Mouse (Mus musculus) MEL (cell line): ENCODE measurements at regions not wholly inside any gene's neighbourhood (a gene's known extent, or its start where the extent isn't known, plus 50 kb on each side); places are given as distances from the start of the nearest gene placed in this dataset.

Source experiments
- DNase-seq: peaks from one replicate; pipeline ENCODE4 v3.0.0; 2011; ENCODE audit warnings: low read depth, low spot score
- H3K27ac ChIP-seq: 2 replicates; pipeline ENCODE4 v1.5.1; 2012; ENCODE audit warnings: low read depth, mild to moderate bottlenecking, control low read depth, low read length, moderate library complexity; ENCODE audit not compliant: control insufficient read depth
- H3K27me3 ChIP-seq, 2 experiments: fragments of 150-350 bp in 1 of 2; sonication (generic) in 1 of 2; 2 replicates each; pipeline ENCODE4 v1.6.1; 2012; ENCODE audit warnings: low read length in 2 of 2, mild to moderate bottlenecking in 2 of 2, improper control_type of control experiment in 1 of 2, moderate library complexity in 1 of 2; ENCODE audit not compliant: insufficient read depth in 2 of 2, control insufficient read depth in 1 of 2
- H3K36me3 ChIP-seq, 2 experiments: 2 replicates each; pipeline ENCODE4 v1.6.1; 2012 to 2014; ENCODE audit warnings: low read length in 2 of 2, improper control_type of control experiment in 1 of 2, inconsistent platforms in 1 of 2, mild to moderate bottlenecking in 1 of 2; ENCODE audit not compliant: insufficient read depth in 2 of 2, control insufficient read depth in 1 of 2
- H3K4me1 ChIP-seq, 2 experiments: fragments of 150-350 bp in 1 of 2; sonication (generic) in 1 of 2; 2 replicates each; pipeline ENCODE4 v1.6.1; 2012; ENCODE audit warnings: low read length in 2 of 2, improper control_type of control experiment in 1 of 2, mild to moderate bottlenecking in 1 of 2; ENCODE audit not compliant: insufficient read depth in 2 of 2, control insufficient read depth in 1 of 2
- H3K4me3 ChIP-seq, 2 experiments: fragments of 150-350 bp in 1 of 2; sonication (generic) in 1 of 2; 2 replicates each; pipeline ENCODE4 v1.5.1; 2012; ENCODE audit warnings: low read depth in 2 of 2, low read length in 2 of 2, mild to moderate bottlenecking in 2 of 2, moderate library complexity in 2 of 2, control low read depth in 1 of 2, improper control_type of control experiment in 1 of 2; ENCODE audit not compliant: control insufficient read depth in 1 of 2, insufficient read depth in 1 of 2
- H3K79me2 ChIP-seq: 2 replicates; pipeline ENCODE4 v1.6.1; 2012; ENCODE audit warnings: mild to moderate bottlenecking, low read length, moderate library complexity; ENCODE audit not compliant: control insufficient read depth, poor library complexity, insufficient read depth
- H3K9ac ChIP-seq: 2 replicates; pipeline ENCODE4 v1.6.1; 2012; ENCODE audit warnings: low read depth, mild to moderate bottlenecking, control low read depth, low read length, moderate library complexity; ENCODE audit not compliant: control insufficient read depth, poor library complexity, severe bottlenecking
- H3K9me3 ChIP-seq: fragments of 150-350 bp; sonication (generic); replicated peaks from 2 replicates; pipeline ENCODE4 v1.6.1; 2012; ENCODE audit warnings: mild to moderate bottlenecking, low read length, improper control_type of control experiment, moderate library complexity; ENCODE audit not compliant: insufficient read depth
- BHLHE40 ChIP-seq: IDR thresholded peaks from 2 replicates; pipeline ENCODE4 v1.6.1; 2012; ENCODE audit warnings: low read depth, mild to moderate bottlenecking, inconsistent platforms, low read length, improper control_type of control experiment, borderline replicate concordance
- CHD1 ChIP-seq: IDR thresholded peaks from 2 replicates; pipeline ENCODE4 v1.6.1; 2012; ENCODE audit warnings: low read depth, mild to moderate bottlenecking, inconsistent platforms, low read length, improper control_type of control experiment
- CHD2 ChIP-seq: IDR thresholded peaks from 2 replicates; pipeline ENCODE4 v1.6.1; 2011; ENCODE audit warnings: low read length, improper control_type of control experiment
- ELF1 ChIP-seq: IDR thresholded peaks from 2 replicates; pipeline ENCODE4 v1.6.1; 2014; ENCODE audit warnings: low read depth, mild to moderate bottlenecking, inconsistent platforms, low read length, improper control_type of control experiment, moderate library complexity
- GABPA ChIP-seq: IDR thresholded peaks from 2 replicates; pipeline ENCODE4 v1.6.1; 2012; ENCODE audit warnings: low read depth, mild to moderate bottlenecking, inconsistent platforms, low read length, improper control_type of control experiment, moderate library complexity
- GATA1 ChIP-seq: IDR thresholded peaks from 2 replicates; pipeline ENCODE4 v1.6.1; 2011; ENCODE audit warnings: low read depth, low read length, improper control_type of control experiment
- HCFC1 ChIP-seq: IDR thresholded peaks from 2 replicates; pipeline ENCODE4 v1.6.1; 2012; ENCODE audit warnings: low read depth, mild to moderate bottlenecking, inconsistent platforms, low read length, improper control_type of control experiment, moderate library complexity
- JUND ChIP-seq: IDR thresholded peaks from 2 replicates; pipeline ENCODE4 v1.6.1; 2011; ENCODE audit warnings: low read depth, mild to moderate bottlenecking, improper control_type of control experiment, low read length
- KAT2A ChIP-seq: conservative IDR thresholded peaks from 2 replicates; pipeline ENCODE4 v1.6.1; 2012; ENCODE audit warnings: low read depth, low read length, improper control_type of control experiment, inconsistent platforms
- MAFK ChIP-seq: IDR thresholded peaks from 2 replicates; pipeline ENCODE4 v1.6.1; 2011; ENCODE audit warnings: low read depth, mild to moderate bottlenecking, low read length, improper control_type of control experiment, borderline replicate concordance
- MAX ChIP-seq: IDR thresholded peaks from 2 replicates; pipeline ENCODE4 v1.6.1; 2011; ENCODE audit warnings: low read length, improper control_type of control experiment
- MYB ChIP-seq: IDR thresholded peaks from 2 replicates; pipeline ENCODE4 v1.6.1; 2011; ENCODE audit warnings: mild to moderate bottlenecking, low read depth, low read length, improper control_type of control experiment
- NELFE ChIP-seq: IDR thresholded peaks from 2 replicates; pipeline ENCODE4 v1.6.1; 2011; ENCODE audit warnings: low read depth, low read length, improper control_type of control experiment
- POLR2AphosphoS2 ChIP-seq: IDR thresholded peaks from 2 replicates; pipeline ENCODE4 v1.6.1; 2011; ENCODE audit warnings: low read length, improper control_type of control experiment
- RAD21 ChIP-seq: IDR thresholded peaks from 2 replicates; pipeline ENCODE4 v1.6.1; 2011; ENCODE audit warnings: mild to moderate bottlenecking, low read depth, low read length, improper control_type of control experiment
- SIN3A ChIP-seq: IDR thresholded peaks from 2 replicates; pipeline ENCODE4 v1.6.1; 2012; ENCODE audit warnings: low read length, improper control_type of control experiment, inconsistent platforms
- TBP ChIP-seq: IDR thresholded peaks from 2 replicates; pipeline ENCODE4 v1.8.0; 2011; ENCODE audit warnings: low read depth, low read length, improper control_type of control experiment
- UBTF ChIP-seq: IDR thresholded peaks from 2 replicates; pipeline ENCODE4 v1.6.1; 2012; ENCODE audit warnings: low read depth, mild to moderate bottlenecking, inconsistent platforms, low read length, improper control_type of control experiment, moderate library complexity, borderline replicate concordance; ENCODE audit not compliant: insufficient read depth
- ZC3H11A ChIP-seq: IDR thresholded peaks from 2 replicates; pipeline ENCODE4 v1.6.1; 2012; ENCODE audit warnings: low read depth, mild to moderate bottlenecking, inconsistent platforms, low read length, improper control_type of control experiment
- ZMIZ1 ChIP-seq: IDR thresholded peaks from 2 replicates; pipeline ENCODE4 v1.6.1; 2012; ENCODE audit warnings: low read depth, mild to moderate bottlenecking, inconsistent platforms, low read length, improper control_type of control experiment, moderate library complexity

DNA sequence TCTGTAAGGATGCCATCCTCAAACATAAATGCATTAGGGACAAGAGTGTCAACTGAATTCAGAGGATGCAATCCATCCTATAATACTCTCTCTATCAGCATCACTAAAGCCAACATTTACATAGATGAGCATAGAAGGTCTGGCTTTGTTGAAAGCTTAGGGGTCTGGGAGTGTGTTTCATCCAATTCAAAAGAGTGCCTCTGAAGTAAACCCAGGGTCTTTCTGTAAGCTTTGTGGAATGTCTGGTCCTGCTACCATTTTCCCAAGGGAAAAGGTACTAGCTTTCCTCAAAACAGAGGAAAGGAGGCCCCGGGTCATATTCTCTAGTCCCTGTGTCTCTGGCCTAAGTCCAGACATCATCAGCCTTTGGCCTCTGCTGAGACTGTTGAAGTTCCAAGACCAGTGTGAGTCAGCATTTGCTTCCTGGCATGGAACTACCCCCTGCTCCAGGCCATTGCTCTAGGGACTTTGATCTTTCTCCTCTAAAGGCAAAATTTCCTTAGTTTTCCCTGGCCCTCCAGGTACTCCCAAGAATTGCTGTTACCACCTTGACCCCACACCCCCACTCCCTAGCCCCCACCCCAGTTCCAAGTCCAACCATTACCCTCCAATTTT is 280.0 kb upstream of the Jarid2 start:
- Histone ChIP-seq H3K4me3 (no peak overlapping the region), H3K27ac (no peak overlapping the region), H3K9ac (no peak overlapping the region), H3K36me3 (no peaks in the 10 kb centered on the region), H3K9me3 (no peaks in the 10 kb centered on the region), H3K79me2 (no peaks in the 10 kb centered on the region), H3K27me3 (no peaks in the 10 kb centered on the region), H3K4me1 (no peaks in the 10 kb centered on the region)
- TF ChIP-seq CHD2 = no peak
- TF ChIP-seq CHD1 = no peak
- TF ChIP-seq MYB = no peak
- no peak for TF ChIP-seq KAT2A
- no peak for TF ChIP-seq NELFE
- TF ChIP-seq SIN3A = no peak
- TF ChIP-seq GABPA = no peak
- TF ChIP-seq MAFK = no peak
- no peak for TF ChIP-seq TBP
- no peak for TF ChIP-seq GATA1
- no peak for TF ChIP-seq RAD21
- TF ChIP-seq HCFC1 = no peak
- TF ChIP-seq BHLHE40 = no peak
- DNase-seq = no peak

GRCm38 (mm10) chr13:44451224-44451623 is 278.1 kb upstream of the Jarid2 start:
- H3K4me1 ChIP-seq = no peaks in the 10 kb centered on the region
- H3K4me3 ChIP-seq = no peak overlapping the region
- TF ChIP-seq ELF1 (no peak), RAD21 (no peak), MAX (no peak), ZC3H11A (no peak), POLR2AphosphoS2 (no peak), JUND (no peak), ZMIZ1 (no peak), UBTF (no peak), CHD2 (no peak)
- H3K36me3 ChIP-seq = no peaks in the 10 kb centered on the region
- no peaks in the 10 kb centered on the region for H3K79me2 ChIP-seq
- DNase-seq = no peak
- no peaks in the 10 kb centered on the region for H3K9me3 ChIP-seq
- H3K9ac ChIP-seq = no peak overlapping the region
- no peaks in the 10 kb centered on the region for H3K27me3 ChIP-seq
- no peak overlapping the region for H3K27ac ChIP-seq
